Mouse (Mus musculus) ES-E14 (cell line): ENCODE measurements around the gene Pfkfb1. TPM values are rescaled to one million over a fixed set of nuclear protein-coding genes. Genes with fewer than 3 reads are reported as not detected.

Experiments
- DNase-seq: peaks from one replicate; pipeline ENCODE4 v3.0.0-alpha.2; 2013; ENCODE audit warnings: low read depth, low spot score
- H3K27ac ChIP-seq: 2 replicates; pipeline ENCODE4 v1.5.1; 2012; ENCODE audit warnings: low read depth, mild to moderate bottlenecking, low read length, moderate library complexity, mixed read lengths; ENCODE audit not compliant: poor library complexity, insufficient read depth, severe bottlenecking
- H3K36me3 ChIP-seq: 2 replicates; pipeline ENCODE4 v1.6.1; 2012; ENCODE audit warnings: mild to moderate bottlenecking, low read length, moderate library complexity, mixed read lengths; ENCODE audit not compliant: control insufficient read depth, poor library complexity, insufficient read depth, severe bottlenecking
- H3K4me1 ChIP-seq, 2 experiments: fragments of 150-350 bp in 1 of 2; sonication (generic) in 1 of 2; 2 replicates each; pipeline ENCODE4 v1.6.1; 2012; ENCODE audit warnings: low read length in 2 of 2, mild to moderate bottlenecking in 1 of 2, mixed read lengths in 1 of 2; ENCODE audit not compliant: control insufficient read depth in 2 of 2, insufficient read depth in 2 of 2, poor library complexity in 1 of 2
- H3K4me3 ChIP-seq, 2 experiments: fragments of 150-350 bp in 1 of 2; sonication (generic) in 1 of 2; 2 replicates each; pipeline ENCODE4 v1.5.1; 2012; ENCODE audit warnings: low read length in 2 of 2, low read depth in 1 of 2, mild to moderate bottlenecking in 1 of 2, mixed read lengths in 1 of 2; ENCODE audit not compliant: insufficient read depth in 1 of 2, poor library complexity in 1 of 2, severe bottlenecking in 1 of 2
- H3K9ac ChIP-seq: 2 replicates; pipeline ENCODE4 v1.6.1; 2012; ENCODE audit warnings: low read depth, mild to moderate bottlenecking, low read length, mixed read lengths; ENCODE audit not compliant: poor library complexity, insufficient read depth, severe bottlenecking
- H3K9me3 ChIP-seq: fragments of 150-350 bp; sonication (generic); 2 replicates; pipeline ENCODE4 v1.6.1; 2012; ENCODE audit warnings: low read depth, mild to moderate bottlenecking, low read length; ENCODE audit not compliant: control insufficient read depth, insufficient read depth
- CHD2 ChIP-seq: IDR thresholded peaks from 2 replicates; pipeline ENCODE4 v1.6.1; 2014; ENCODE audit warnings: mild to moderate bottlenecking, low read depth, low read length, inconsistent platforms
- HCFC1 ChIP-seq: IDR thresholded peaks from 2 replicates; pipeline ENCODE4 v1.6.1; 2012; ENCODE audit warnings: low read length, inconsistent platforms, borderline replicate concordance; ENCODE audit not compliant: insufficient read depth
- MAFK ChIP-seq: IDR thresholded peaks from 2 replicates; pipeline ENCODE4 v1.6.1; 2014; ENCODE audit warnings: mild to moderate bottlenecking, low read depth, low read length, inconsistent platforms; ENCODE audit not compliant: insufficient read depth
- ZC3H11A ChIP-seq: IDR thresholded peaks from 2 replicates; pipeline ENCODE4 v1.6.1; 2012; ENCODE audit warnings: low read depth, mild to moderate bottlenecking, inconsistent platforms, low read length, borderline replicate concordance
- ZNF384 ChIP-seq: IDR thresholded peaks from 2 replicates; pipeline ENCODE4 v1.6.1; 2012; ENCODE audit warnings: low read depth, low read length, inconsistent platforms
- in situ Hi-C, 2 experiments: fragments of 600-800 bp; cut with MboI; formaldehyde crosslinking; loops; one replicate each; pipeline ENCODE4 v1.15.1; 2025; ENCODE audit warnings: low sequenced_read_pairs in 2 of 2, inconsistent platforms in 1 of 2; ENCODE audit not compliant: unreplicated experiment in 2 of 2
- total RNA-seq: library from RNA; depleted of rRNA; stranded (reverse); fragments of 300-350 nt; gene quantifications from 2 replicates; pipeline ENCODE4 v1.2.3, GENCODE M21; 2012

The Pfkfb1 gene
- total RNA-seq, 1 experiment: 8.7 TPM

DNA sequence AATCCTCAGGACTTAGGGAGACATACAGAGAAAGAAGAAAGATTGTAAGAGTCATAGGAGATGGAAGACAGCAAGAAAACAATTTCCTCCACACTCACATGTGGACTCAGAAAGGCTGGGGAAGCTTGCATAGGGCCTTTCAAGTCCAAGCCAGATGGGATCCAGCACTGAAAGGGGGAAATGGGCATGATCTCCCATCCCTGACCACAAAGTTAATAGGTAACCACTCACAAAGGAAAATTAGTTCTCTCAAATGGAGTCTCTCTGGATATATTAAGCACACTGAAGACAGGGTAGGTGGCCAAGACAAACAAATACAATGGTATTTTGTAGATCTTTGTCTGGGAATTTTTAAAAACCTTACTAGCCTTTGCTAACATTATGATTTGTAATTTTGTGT lies 6.1 kb upstream of the Pfkfb1 start:
- H3K36me3 ChIP-seq: peaks cover 5% of the 10 kb centered on the region
- in situ Hi-C loops: no loop called here

GRCm38 (mm10) chrX:150585116-150585515 lies 2.9 kb upstream of the Pfkfb1 start:
- H3K36me3 ChIP-seq: peaks cover 5% of the 10 kb centered on the region
- no peak overlapping the region for H3K27ac ChIP-seq
- no peak overlapping the region for H3K9ac ChIP-seq
- H3K4me3 ChIP-seq: no peak overlapping the region
- TF ChIP-seq CHD2: no peak
- no peak for TF ChIP-seq ZNF384
- TF ChIP-seq HCFC1: no peak
- TF ChIP-seq MAFK: no peak
- TF ChIP-seq ZC3H11A: no peak
- in situ Hi-C loops: no loop called here
- H3K4me1 ChIP-seq: no peaks in the 10 kb centered on the region; a peak in 1 of 4 replicates
- no peak for DNase-seq
- no peaks in the 10 kb centered on the region for H3K9me3 ChIP-seq

More for the DNA sequence above, 6.1 kb upstream of the Pfkfb1 start:
- H3K4me1 ChIP-seq: no peaks in the 10 kb centered on the region
- no peaks in the 10 kb centered on the region for H3K9me3 ChIP-seq
- DNase-seq: no peak
- no peak for TF ChIP-seq ZNF384
- no peak for TF ChIP-seq HCFC1
- no peak for TF ChIP-seq ZC3H11A
- no peak for TF ChIP-seq MAFK
- no peak for TF ChIP-seq CHD2
- H3K9ac ChIP-seq: no peak overlapping the region
- no peak overlapping the region for H3K4me3 ChIP-seq
- H3K27ac ChIP-seq: no peak overlapping the region

DNA sequence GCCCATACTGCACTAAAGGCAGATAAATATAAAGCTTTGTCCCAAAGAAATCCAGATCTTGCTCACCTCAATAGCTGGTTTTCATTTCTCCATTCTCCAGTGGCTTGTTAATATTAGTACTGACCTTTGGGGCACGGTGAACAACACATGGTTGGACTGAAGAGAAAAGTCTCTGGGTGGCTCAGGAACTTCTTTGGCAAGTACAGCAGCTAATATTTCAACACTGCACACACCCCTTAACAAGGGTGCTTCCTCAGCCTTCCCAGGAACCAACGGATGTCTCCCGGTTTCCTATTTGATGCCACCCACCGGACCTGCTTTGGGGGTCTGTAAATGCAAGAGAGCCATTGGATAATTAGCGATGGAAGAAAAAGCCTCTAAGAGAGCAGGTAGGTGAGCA lies 1.7 kb downstream of the Pfkfb1 start, which contains the start of gene Apex2:
Gene Apex2 (minus strand): TSS at position 173 of the 400 bp plus-strand sequence.
- no peaks in the 10 kb centered on the region; a peak in 1 of 4 replicates for H3K4me1 ChIP-seq
- in situ Hi-C loops: no loop called here
- DNase-seq: no peak
- H3K9me3 ChIP-seq: no peaks in the 10 kb centered on the region
- peaks cover 5% of the 10 kb centered on the region for H3K36me3 ChIP-seq
- no peak within 1 kb of the TSS for H3K27ac ChIP-seq
- peak within 1 kb of the TSS; percentile 91 to 99 for H3K4me3 ChIP-seq
- H3K9ac ChIP-seq: peak within 1 kb of the TSS; percentile 47; the same call in 1 of the 2 replicates
- no peak for TF ChIP-seq CHD2
- no peak for TF ChIP-seq MAFK
- no peak for TF ChIP-seq ZNF384
- TF ChIP-seq HCFC1: no peak
- TF ChIP-seq ZC3H11A: no peak

DNA sequence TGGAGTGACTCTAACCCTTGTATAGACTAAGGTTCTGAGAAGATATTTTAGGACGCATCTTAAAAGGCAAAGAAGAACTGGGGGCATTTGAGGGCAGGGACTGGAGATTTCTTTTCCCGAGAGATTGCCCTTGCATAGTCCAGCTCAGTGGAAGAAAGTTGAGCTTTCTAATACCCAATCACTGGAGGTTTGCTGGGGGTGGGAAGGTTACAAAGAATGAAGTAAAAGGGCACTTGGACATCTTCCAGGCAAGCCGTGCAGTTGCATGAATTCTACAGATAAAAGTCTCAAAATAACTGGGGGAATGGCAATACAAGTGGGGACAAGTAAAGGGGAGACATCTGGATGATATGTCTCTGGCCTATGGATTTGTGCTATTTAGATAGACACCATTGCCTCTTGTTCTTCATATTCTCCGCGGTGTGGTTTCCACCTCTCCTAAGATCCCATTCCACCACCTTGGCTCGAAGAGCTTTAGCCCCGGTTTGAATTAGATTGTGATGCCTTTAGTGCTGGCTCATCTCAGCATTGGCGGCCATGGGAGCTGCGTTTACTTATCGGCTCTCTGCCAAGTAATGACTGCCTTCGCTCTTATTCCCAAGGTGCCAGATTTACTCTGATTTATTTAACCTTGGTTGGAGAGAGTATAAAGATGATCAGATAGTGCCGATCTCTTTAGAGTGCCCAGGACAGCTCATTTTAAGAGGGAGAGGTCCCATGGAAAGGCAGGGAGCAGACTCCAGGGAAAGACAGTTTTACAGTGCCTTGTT lies 5.4 kb downstream of the Pfkfb1 start:
- no peaks in the 10 kb centered on the region for H3K9me3 ChIP-seq
- no peaks in the 10 kb centered on the region for H3K36me3 ChIP-seq
- no peak overlapping the region for H3K4me3 ChIP-seq
- H3K27ac ChIP-seq: no peak overlapping the region
- no peak for DNase-seq
- in situ Hi-C loops: no loop called here
- no peak for TF ChIP-seq HCFC1
- TF ChIP-seq ZC3H11A: no peak
- TF ChIP-seq CHD2: no peak
- TF ChIP-seq MAFK: no peak
- TF ChIP-seq ZNF384: no peak
- no peak overlapping the region for H3K9ac ChIP-seq
- H3K4me1 ChIP-seq: no peaks in the 10 kb centered on the region; a peak in 1 of 4 replicates

GRCm38 (mm10) chrX:150594176-150594575 lies 6.1 kb downstream of the Pfkfb1 start:
- Histone ChIP-seq H3K9me3 (no peaks in the 10 kb centered on the region), H3K4me1 (no peaks in the 10 kb centered on the region), H3K9ac (no peak overlapping the region), H3K27ac (no peak overlapping the region), H3K4me3 (no peak overlapping the region), H3K36me3 (no peaks in the 10 kb centered on the region)
- no peak for DNase-seq
- TF ChIP-seq ZNF384 (no peak), HCFC1 (no peak), MAFK (no peak), CHD2 (no peak), ZC3H11A (no peak)
- in situ Hi-C loops: no loop called here
